Mouse (Mus musculus) cerebellum, adult 9-11 months (tissue): ENCODE measurements around the gene Zc3h12a.

ENCODE experiments used
- DNase-seq: peaks from one replicate; pipeline ENCODE4 v3.0.0; 2022

Gene Zc3h12a

GRCm38 (mm10) chr4:125144211-125144610 is 16.6 kb upstream of the Zc3h12a start:
- no peak for DNase-seq

DNA sequence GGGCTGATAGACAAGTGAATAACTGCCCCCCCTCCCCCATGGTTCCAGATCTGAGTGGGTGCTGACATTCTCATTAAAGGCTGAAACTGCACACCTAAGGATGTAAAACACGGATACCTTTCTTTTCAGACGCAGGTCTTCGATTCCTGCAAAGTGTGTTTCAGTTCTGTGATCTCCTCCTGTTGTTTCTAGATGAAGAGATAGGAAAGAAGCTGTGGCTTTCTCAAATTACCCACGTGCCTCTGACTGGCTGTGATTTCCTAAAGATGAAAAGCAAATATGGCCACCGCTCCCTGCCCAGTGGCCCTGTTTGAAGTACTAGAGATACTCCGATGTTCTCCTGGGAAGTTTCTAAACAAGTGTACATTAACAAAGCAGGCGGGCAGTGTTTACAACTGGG is 10.7 kb upstream of the Zc3h12a start:
- DNase-seq: no peak

DNA sequence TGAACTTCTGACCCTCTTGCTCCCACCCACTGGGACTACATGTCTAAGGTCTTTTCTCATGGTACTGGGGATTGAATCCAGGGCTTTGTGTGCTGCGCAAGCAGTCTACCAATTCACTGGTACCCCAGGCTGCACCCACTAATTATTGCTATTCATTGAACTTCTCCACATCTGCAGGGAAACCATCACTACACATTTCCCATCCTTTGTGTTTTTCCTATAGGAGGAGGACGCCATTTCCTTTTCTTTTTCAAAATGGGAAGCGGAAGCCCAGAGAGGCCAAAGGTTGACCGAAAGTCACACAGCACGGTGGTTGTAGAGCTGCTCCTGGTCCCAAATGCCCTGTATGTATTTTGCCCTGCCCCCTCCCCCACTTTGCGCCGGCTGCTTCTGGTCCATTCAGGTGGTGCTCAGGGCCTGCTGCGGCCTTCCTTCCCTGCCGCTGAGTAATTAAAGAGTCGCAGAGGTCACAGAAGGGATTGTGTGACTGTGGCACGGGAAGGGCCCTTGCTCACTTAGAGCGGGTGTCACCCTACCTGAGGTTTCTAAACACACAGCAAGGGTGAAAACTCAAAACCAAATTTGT is 8.8 kb upstream of the Zc3h12a start:
- no peak for DNase-seq

GRCm38 (mm10) chr4:125135076-125135855 is 7.6 kb upstream of the Zc3h12a start:
- DNase-seq: no peak

DNA sequence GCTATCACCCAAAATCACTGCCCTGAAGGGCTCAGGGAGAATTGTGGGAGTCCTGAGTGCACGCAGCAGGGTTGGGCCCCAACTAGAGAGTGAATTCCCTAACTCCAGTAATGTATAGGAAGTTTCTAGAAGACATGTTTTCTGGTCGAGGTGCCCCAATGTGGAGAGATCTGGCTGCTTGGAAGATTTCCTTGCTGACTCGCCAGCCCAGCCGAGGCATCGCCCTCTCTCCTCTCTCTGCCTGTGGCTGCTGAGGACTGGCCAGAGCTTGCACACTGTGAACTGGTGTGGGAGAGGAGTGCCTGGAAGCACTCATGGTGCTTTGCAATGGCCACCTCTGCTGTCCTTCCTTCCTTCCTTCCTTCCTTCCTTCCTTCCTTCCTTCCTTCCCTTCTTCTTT is 7.0 kb upstream of the Zc3h12a start:
- DNase-seq: no peak

- DNase-seq: no peak
These were observed 6.6 kb upstream of the Zc3h12a start for GRCm38 (mm10) chr4:125134192-125134591.

DNA sequence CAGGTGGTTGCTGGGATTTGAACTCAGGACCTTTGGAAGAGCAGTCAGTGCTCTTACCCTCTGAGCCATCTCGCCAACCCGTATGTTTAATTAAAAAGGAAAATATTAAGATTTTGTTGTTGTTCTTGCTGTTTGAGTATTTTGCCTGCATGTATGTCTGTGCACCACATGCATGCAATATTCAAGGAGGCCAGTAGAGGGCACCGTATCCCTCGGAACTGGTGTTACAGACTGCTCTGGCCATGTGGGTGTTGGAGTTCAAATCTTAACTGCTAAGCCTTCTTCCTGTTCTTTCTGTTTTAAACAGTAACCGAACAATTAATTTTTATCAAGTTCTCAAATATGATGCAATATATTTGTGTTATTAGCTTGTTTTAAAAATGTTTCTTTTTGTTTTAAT is 4.8 kb upstream of the Zc3h12a start:
- DNase-seq: no peak

- DNase-seq: no peak
These were observed 3.9 kb upstream of the Zc3h12a start for GRCm38 (mm10) chr4:125131493-125131892.

- DNase-seq: no peak
These were observed 879 bp downstream of the Zc3h12a start for GRCm38 (mm10) chr4:125126761-125127160.

DNA sequence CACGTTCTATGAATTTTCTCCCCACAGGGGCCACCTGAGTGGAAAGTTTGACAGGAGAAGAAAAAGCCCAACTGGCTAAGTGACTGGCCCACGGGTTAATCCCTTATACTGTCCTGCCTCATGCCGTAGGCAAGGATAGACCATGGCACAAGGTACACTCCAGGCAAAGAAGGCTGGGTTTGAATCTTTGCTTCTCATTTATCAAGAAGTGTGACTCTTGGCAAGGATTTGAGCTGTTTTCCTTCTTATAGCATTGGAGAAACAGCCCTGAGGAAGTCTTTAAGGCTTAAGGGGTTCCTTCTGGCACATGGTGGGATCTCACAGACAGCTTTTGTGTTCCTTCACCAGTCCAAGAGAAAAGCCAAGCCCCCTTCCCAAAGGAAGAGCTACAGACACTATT is 1.5 kb downstream of the Zc3h12a start:
- DNase-seq: no peak

DNA sequence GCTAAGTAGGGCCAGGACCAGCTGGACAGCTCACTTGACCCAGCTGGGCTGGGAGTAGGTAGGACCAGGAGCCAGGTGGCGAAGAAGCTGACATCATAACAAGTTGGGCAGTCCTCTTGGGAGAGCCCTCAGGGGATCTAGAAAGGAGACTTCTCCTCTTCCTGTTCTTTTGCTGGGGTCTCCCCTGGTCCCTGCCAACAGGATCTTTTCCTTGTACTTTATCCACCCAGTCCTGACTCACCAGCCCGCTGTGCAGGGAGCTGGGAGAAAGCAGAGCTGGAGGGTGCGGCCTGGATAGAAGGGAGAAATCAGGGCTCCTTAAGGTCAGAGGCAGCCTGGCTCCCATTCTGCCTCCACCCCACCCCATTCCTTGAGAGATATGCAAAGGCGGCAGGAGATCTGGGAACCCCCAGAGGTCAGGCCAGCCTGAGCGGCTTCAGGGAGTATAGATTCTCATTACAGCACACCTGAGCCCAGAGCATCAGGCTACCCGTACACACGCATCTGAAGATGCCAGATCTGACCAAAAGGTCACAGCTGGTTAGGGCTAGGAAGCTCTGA is 2.2 kb downstream of the Zc3h12a start:
- no peak for DNase-seq

GRCm38 (mm10) chr4:125124424-125125209 is 3.0 kb downstream of the Zc3h12a start:
- no peak for DNase-seq

- DNase-seq: no peak
These were observed 4.4 kb downstream of the Zc3h12a start for GRCm38 (mm10) chr4:125123279-125123671.

DNA sequence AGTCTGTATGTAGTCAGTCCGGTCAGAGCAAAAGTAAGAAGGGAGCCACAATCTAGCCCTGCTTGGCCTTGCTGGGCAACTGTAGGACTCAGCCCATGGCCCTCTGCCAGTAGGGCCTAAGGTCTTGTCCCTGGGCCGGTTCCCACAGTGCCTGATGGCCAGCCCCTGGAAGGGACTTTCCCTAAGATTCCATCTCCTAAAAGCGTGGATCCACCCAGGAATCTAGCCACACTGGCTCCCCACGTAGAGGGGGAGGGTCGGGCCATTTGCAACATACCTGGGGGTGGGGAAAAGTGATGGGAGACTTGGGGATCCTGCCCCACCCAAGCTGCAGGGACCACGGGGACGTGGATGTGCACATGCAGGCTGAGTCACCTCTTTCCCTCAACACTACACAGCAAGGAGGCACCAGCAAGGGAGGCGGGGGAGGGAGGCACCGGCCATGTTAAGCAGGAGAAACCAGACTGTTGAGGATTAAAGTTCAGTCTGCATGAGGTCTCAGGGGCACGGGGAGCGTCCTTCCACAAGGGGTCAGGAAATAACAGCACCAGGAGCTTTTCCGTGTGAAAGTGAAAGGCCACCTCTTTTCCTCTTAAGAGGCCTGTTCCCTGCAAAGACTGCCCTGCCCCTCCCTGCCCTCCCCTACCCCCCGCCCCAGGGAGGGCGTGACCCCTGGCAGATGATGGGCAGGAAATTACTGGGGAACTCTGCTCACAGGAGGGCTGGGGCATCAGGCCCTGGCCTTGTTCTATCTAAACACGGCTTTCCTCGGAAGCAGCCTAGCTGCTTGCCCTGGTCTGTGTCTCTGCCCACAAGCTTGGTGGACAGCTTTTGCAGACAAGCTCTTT is 5.0 kb downstream of the Zc3h12a start:
- no peak for DNase-seq

GRCm38 (mm10) chr4:125119721-125120120 is 7.9 kb downstream of the Zc3h12a start:
- no peak for DNase-seq

- no peak for DNase-seq
These were observed 8.6 kb downstream of the Zc3h12a start for GRCm38 (mm10) chr4:125119070-125119469.

- no peak for DNase-seq
These were observed 9.7 kb downstream of the Zc3h12a start for GRCm38 (mm10) chr4:125117902-125118320.

GRCm38 (mm10) chr4:125116929-125117328 is 10.7 kb downstream of the Zc3h12a start:
- no peak for DNase-seq

DNA sequence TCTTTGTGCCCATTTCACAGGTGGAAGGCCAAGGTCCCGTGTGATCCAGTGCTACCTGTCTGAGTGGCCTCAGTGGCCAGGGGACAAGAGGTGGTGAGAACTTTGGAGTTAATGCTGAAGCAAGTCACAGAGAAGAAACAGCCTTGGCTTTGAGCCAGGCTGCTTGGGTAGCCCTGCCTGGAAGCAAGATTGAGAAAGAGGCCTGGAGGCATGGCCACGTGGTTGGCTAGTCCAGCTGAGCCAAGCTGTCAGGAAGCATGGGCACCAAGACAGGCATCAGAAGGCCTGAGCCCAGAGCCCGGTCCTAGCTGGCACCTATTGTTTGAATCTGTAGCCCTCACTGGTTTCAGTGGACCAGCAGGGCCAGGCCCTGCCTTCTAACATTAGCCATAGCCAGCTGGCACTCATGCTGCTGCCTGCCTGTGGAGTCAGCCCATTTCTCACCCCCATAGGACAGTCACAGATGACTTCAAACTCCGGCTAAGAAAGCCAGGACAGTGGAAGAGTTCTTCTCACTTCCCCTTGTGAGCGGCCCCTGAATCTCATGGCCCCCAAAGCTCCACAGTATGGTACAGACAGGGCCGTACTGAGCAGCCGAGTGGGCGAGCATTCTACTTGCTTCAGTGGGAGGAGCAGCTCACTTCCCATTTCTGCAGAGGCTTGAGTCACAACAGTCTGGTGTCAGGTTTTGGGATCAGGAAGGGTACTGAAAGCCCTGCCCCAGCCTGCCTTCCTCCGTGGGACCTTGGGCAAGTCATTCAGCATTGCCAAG is 11.4 kb downstream of the Zc3h12a start:
- DNase-seq: peak; percentile 81

- DNase-seq: no peak
These were observed 11.9 kb downstream of the Zc3h12a start for GRCm38 (mm10) chr4:125115710-125116089.

- no peak for DNase-seq
These were observed 12.6 kb downstream of the Zc3h12a start for GRCm38 (mm10) chr4:125115081-125115480.

- DNase-seq: peak; percentile 67
These were observed 13.0 kb downstream of the Zc3h12a start for GRCm38 (mm10) chr4:125114638-125115037.
